Mouse (Mus musculus): ENCODE measurements around the gene Angpt4. TPM values are rescaled to one million over a fixed set of nuclear protein-coding genes. Genes with fewer than 3 reads are reported as not detected.

The Angpt4 gene
- polyA plus RNA-seq, 2 experiments, result 0.03 to 0.06 TPM

GRCm38 (mm10) chr2:151977689-151978440 is 66.9 kb downstream of the Angpt4 start:
- H3K27ac ChIP-seq, result no peak overlapping the region
- H3K9me3 ChIP-seq (ENCODE audit: control insufficient read depth, low read length), result no peaks in the 10 kb centered on the region
- no peak for DNase-seq (ENCODE audit: low read depth in 3 of 3, low spot score in 3 of 3)
- no peak overlapping the region for H3K4me3 ChIP-seq (ENCODE audit: insufficient read depth in 1 of 2, low read depth in 2 of 2, low read length in 2 of 2)
- no peaks in the 10 kb centered on the region for H3K36me3 ChIP-seq (replicated peaks; ENCODE audit: control insufficient read depth, insufficient read depth, low read depth)
- WGBS (ENCODE audit: insufficient replicate concordance), result 75% methylated on average over 4 of the region's 4 CpGs
- no peak for ATAC-seq (ENCODE audit: insufficient read depth)
- TF ChIP-seq EP300 (IDR thresholded peaks at IDR 0.05; ENCODE audit: low read depth) (no peak), CTCF (IDR thresholded peaks at IDR 0.05; ENCODE audit: low read depth) (no peak)
- peaks cover 20% of the 10 kb centered on the region for H3K27me3 ChIP-seq (ENCODE audit: control insufficient read depth, insufficient read depth, low read length)
- H3K4me1 ChIP-seq (replicated peaks; ENCODE audit: control insufficient read depth in 2 of 2, insufficient read depth in 2 of 2, low read length in 1 of 2), result peaks cover 4 to 27% of the 10 kb centered on the region in 2 experiments; a peak in 2 of 4 replicates
- peak overlapping the region; percentile 72 for H3K4me2 ChIP-seq (ENCODE audit: low read depth)
- H3K9ac ChIP-seq (replicated peaks), result no peak overlapping the region

GRCm38 (mm10) chr2:151978494-151978893 is 67.5 kb downstream of the Angpt4 start:
- ATAC-seq (ENCODE audit: insufficient read depth) (no peak), DNase-seq (ENCODE audit: low read depth in 3 of 3, low spot score in 3 of 3) (no peak)
- Histone ChIP-seq H3K9ac (replicated peaks) (no peak overlapping the region; the same call in 1 of the 2 replicates), H3K27ac (no peak overlapping the region), H3K27me3 (ENCODE audit: control insufficient read depth, insufficient read depth, low read length) (peaks cover 14% of the 10 kb centered on the region), H3K4me2 (ENCODE audit: low read depth) (peak overlapping the region; percentile 72), H3K9me3 (ENCODE audit: control insufficient read depth, low read length) (no peaks in the 10 kb centered on the region), H3K4me3 (ENCODE audit: insufficient read depth in 1 of 2, low read depth in 2 of 2, low read length in 2 of 2) (peak overlapping the region; percentile 73 to 85), H3K36me3 (replicated peaks; ENCODE audit: control insufficient read depth, insufficient read depth, low read depth) (no peaks in the 10 kb centered on the region), H3K4me1 (replicated peaks; ENCODE audit: control insufficient read depth in 2 of 2, insufficient read depth in 2 of 2, low read length in 1 of 2) (peaks cover 4 to 27% of the 10 kb centered on the region in 2 experiments; a peak in 2 of 4 replicates)
- no peak for TF ChIP-seq CTCF (IDR thresholded peaks at IDR 0.05; ENCODE audit: low read depth)
- TF ChIP-seq EP300 (IDR thresholded peaks at IDR 0.05; ENCODE audit: low read depth), result no peak
- WGBS (ENCODE audit: insufficient replicate concordance), result 73% methylated on average over 6 of the region's 6 CpGs

GRCm38 (mm10) chr2:151979470-151980354 is 68.7 kb downstream of the Angpt4 start, which contains the start of gene Fam110a:
Gene Fam110a, minus strand, starts transcription at chr2:151980219.
- ATAC-seq (ENCODE audit: insufficient read depth) (peak; percentile 81), DNase-seq (ENCODE audit: low read depth in 3 of 3, low spot score in 3 of 3) (peak; percentile 65 to 79 (median 72))
- no peaks in the 10 kb centered on the region for H3K9me3 ChIP-seq (ENCODE audit: control insufficient read depth, low read length)
- H3K27ac ChIP-seq, result no peak within 1 kb of the TSS
- peak within 1 kb of the TSS; percentile 91 for H3K9ac ChIP-seq (replicated peaks)
- TF ChIP-seq EP300 (IDR thresholded peaks at IDR 0.05; ENCODE audit: low read depth), result no peak
- TF ChIP-seq CTCF (IDR thresholded peaks at IDR 0.05; ENCODE audit: low read depth), result peak; percentile 5; the same call in 1 of the 2 replicates
- peak within 1 kb of the TSS; percentile 73 to 85 for H3K4me3 ChIP-seq (ENCODE audit: insufficient read depth in 1 of 2, low read depth in 2 of 2, low read length in 2 of 2)
- H3K4me2 ChIP-seq (ENCODE audit: low read depth), result peak within 1 kb of the TSS; percentile 72
- peaks cover 2% of the 10 kb centered on the region; the same call in 1 of the 2 replicates for H3K27me3 ChIP-seq (ENCODE audit: control insufficient read depth, insufficient read depth, low read length)
- no peaks in the 10 kb centered on the region for H3K36me3 ChIP-seq (replicated peaks; ENCODE audit: control insufficient read depth, insufficient read depth, low read depth)
- under 1% methylated on average over 46 of the region's 46 CpGs for whole genome bisulfite sequencing (ENCODE audit: insufficient replicate concordance)
- peaks cover 4 to 27% of the 10 kb centered on the region in 2 experiments; a peak in 2 of 4 replicates for H3K4me1 ChIP-seq (replicated peaks; ENCODE audit: control insufficient read depth in 2 of 2, insufficient read depth in 2 of 2, low read length in 1 of 2)

GRCm38 (mm10) chr2:151980355-151980693 is 69.3 kb downstream of the Angpt4 start:
- H3K27me3 ChIP-seq (ENCODE audit: control insufficient read depth, insufficient read depth, low read length), result no peaks in the 10 kb centered on the region
- peak overlapping the region; percentile 72 for H3K4me2 ChIP-seq (ENCODE audit: low read depth)
- TF ChIP-seq EP300 (IDR thresholded peaks at IDR 0.05; ENCODE audit: low read depth), result no peak
- TF ChIP-seq CTCF (IDR thresholded peaks at IDR 0.05; ENCODE audit: low read depth), result no peak
- H3K4me3 ChIP-seq (ENCODE audit: insufficient read depth in 1 of 2, low read depth in 2 of 2, low read length in 2 of 2), result peak overlapping the region; percentile 73 to 85
- peaks cover 4 to 27% of the 10 kb centered on the region in 2 experiments; a peak in 2 of 4 replicates for H3K4me1 ChIP-seq (replicated peaks; ENCODE audit: control insufficient read depth in 2 of 2, insufficient read depth in 2 of 2, low read length in 1 of 2)
- no peak overlapping the region for H3K27ac ChIP-seq
- WGBS (ENCODE audit: insufficient replicate concordance), result 39% methylated on average over 3 of the region's 3 CpGs
- H3K36me3 ChIP-seq (replicated peaks; ENCODE audit: control insufficient read depth, insufficient read depth, low read depth), result no peaks in the 10 kb centered on the region
- no peak overlapping the region for H3K9ac ChIP-seq (replicated peaks)
- no peaks in the 10 kb centered on the region for H3K9me3 ChIP-seq (ENCODE audit: control insufficient read depth, low read length)
- DNase-seq (ENCODE audit: low read depth in 3 of 3, low spot score in 3 of 3) (no peak), ATAC-seq (ENCODE audit: insufficient read depth) (peak; percentile 5; the same call in 1 of the 2 replicates)
